Mouse (Mus musculus) bone marrow macrophage, adult 2 months (primary cell): ENCODE results near the gene Ngb.

Experiments
- CTCF ChIP-seq: IDR thresholded peaks from 2 replicates; pipeline ENCODE4 v1.5.1; 2012; ENCODE audit warnings: low read depth, mild to moderate bottlenecking, low read length, moderate library complexity
- POLR2A ChIP-seq: IDR thresholded peaks from 2 replicates; pipeline ENCODE4 v1.6.1; 2012; ENCODE audit warnings: mild to moderate bottlenecking, low read depth, low read length, borderline replicate concordance

DNA sequence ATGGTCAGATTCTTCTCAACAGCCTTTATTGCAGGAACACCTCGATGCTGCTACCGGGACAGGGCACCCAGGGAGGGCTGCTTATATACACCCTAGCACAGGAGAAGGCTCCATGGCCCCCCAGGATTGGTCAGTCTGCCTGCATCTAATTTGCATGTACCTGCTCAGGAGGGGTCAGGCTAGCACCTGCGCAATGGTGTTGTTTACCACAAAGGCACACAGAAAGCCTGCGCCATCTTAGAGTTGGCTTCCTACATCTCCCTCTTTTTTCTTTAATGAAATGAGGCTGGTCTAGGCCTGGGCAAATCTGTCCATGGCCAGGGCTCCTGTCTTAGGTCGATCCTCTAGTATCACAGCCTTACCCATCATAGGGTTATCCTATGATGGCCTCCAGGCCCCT, 47.1 kb upstream of the Ngb start:
- TF ChIP-seq CTCF: no peak
- TF ChIP-seq POLR2A: no peak
